Mouse (Mus musculus) erythroblast, adult 5-6 weeks (primary cell): ENCODE measurements at regions not wholly inside any gene's neighbourhood (a gene's known extent, or its start where the extent isn't known, plus 50 kb on each side); places are given as distances from the start of the nearest gene placed in this dataset.

Source experiments
- ATAC-seq: replicated peaks from 2 replicates; pipeline ENCODE4 v1.8.0; 2016; ENCODE audit warnings: moderate number of reproducible peaks, mild to moderate bottlenecking, moderate TSS enrichment, inconsistent platforms; ENCODE audit not compliant: poor library complexity, low FRiP score, severe bottlenecking

- ATAC-seq, result no peak
These were observed 66.5 kb upstream of the Zbtb40 start for GRCm38 (mm10) chr4:137115062-137115461.

GRCm38 (mm10) chr4:137110276-137110675, 61.7 kb upstream of the Zbtb40 start:
- ATAC-seq, result no peak

DNA sequence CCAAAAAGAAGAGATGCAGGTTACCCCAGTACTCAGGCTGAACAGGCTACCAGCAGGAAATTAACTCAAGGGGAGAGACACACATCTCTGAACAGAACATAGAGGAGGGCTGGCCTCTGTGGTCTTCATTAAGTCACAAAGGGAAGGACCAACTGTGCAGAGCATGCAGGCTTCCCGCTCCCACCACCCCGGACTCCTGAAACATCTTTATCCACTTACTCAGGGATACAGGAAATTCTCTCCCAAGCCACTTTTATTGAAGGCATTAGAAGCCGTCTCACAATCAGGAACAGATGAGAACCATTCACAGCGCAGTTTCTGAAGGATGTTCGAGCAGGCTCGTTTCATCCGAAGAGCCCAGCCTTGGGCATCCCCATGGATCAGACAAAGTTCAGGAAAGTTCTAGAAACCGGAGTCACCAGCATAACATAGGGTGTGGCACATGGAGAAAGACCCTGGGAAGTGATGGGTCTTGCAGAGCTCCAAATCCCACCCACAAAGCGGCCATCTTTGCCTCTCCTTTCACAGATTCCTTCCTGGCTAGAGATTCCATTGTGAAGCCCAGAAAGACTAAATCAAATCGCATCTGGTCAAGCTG, 55.9 kb upstream of the Zbtb40 start:
- no peak for ATAC-seq

- ATAC-seq, result no peak
These were observed 52.6 kb upstream of the Zbtb40 start for GRCm38 (mm10) chr4:137101169-137101568.

DNA sequence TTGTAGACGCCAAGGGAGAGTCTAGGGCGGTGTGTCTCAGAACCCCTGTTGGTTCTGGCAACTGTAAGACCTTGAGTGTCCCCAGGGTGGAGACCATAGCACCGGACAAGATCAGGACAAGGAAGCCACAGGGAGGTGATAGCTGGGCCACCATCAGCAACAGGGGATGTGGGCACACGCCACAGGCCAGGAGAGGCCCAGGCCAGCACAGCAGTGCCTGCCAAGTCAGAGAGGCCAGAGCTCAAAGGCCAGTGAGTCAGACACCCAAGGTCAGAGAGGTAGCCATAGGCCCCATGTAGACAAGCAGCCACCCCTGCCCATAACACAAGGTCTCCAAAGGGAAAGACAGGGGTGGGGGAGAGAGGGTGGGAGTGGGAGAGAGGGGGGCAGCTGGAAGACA, 52.2 kb upstream of the Zbtb40 start:
- ATAC-seq, result no peak
